ENCODE assay signal across 15 mouse cellular contexts in the genomic region with DNA sequence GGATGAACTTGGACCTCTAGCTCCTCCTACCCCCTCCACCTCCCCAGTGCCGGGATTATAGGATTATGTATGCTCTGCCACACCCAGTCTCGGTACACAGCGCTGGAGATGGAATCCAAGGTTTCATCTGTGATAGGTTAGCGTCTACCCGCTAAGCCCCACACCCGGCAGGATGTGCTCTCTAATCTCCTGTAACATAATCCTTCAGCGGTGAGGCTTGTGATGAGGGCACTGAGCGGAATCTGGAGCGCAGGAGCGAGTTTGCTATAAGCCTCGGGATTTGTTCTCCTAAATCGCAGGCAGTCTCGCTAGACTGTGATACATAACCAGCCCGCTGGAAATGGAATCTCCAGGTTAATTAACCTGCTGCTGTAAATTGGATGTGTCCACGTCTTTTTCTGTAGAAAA. TPM values are rescaled to one million over a fixed set of nuclear protein-coding genes. Genes with fewer than 3 reads are reported as not detected.
DNase-seq lines count a peak whose midpoint lies in the region; ATAC-seq and TF ChIP-seq lines count a peak whose summit lies in the region.
"Had no signal": no experiment of that assay in that cellular context is flagged by ENCODE, and none has a peak within 500 bp of the region (broad histone marks: within the 10 kb centered on the region; RNA-seq: fewer than 3 reads in every experiment).

No protein-coding gene starts in this region.

- no peak overlapping the region for H3K9ac ChIP-seq in heart, embryonic 12.5 days
- no peak overlapping the region for H3K9ac ChIP-seq in embryonic facial prominence, embryonic 14.5 days (ENCODE audit: low read depth, low read length)
- H3K9ac ChIP-seq in midbrain, embryonic 16.5 days (ENCODE audit: low read depth, low read length): peak overlapping the region; percentile 45; the same call in 1 of the 2 replicates
- H3K9ac ChIP-seq: kidney, embryonic 15.5 days; neural tube, embryonic 13.5 days had no signal

- no peak overlapping the region for H3K27ac ChIP-seq in heart, embryonic 12.5 days (ENCODE audit: poor library complexity, severe bottlenecking)
- H3K27ac ChIP-seq in embryonic facial prominence, embryonic 14.5 days (replicated peaks; ENCODE audit: low read depth, low read length): no peak overlapping the region
- H3K27ac ChIP-seq in midbrain, embryonic 16.5 days (ENCODE audit: low read length): peak overlapping the region; percentile 56; the same call in 1 of the 2 replicates
- H3K27ac ChIP-seq: hindbrain, embryonic 13.5 days; kidney, embryonic 15.5 days; neural tube, embryonic 13.5 days had no signal

- no peaks in the 10 kb centered on the region for H3K36me3 ChIP-seq in heart, embryonic 12.5 days
- H3K36me3 ChIP-seq in embryonic facial prominence, embryonic 14.5 days (ENCODE audit: control insufficient read depth, insufficient read depth, low read length): no peaks in the 10 kb centered on the region
- no peaks in the 10 kb centered on the region for H3K36me3 ChIP-seq in midbrain, embryonic 16.5 days (ENCODE audit: control insufficient read depth, insufficient read depth, low read length)
- H3K36me3 ChIP-seq: G1E; hindbrain, embryonic 13.5 days; kidney, embryonic 15.5 days; neural tube, embryonic 13.5 days had no signal

- H3K9me3 ChIP-seq in heart, embryonic 12.5 days (replicated peaks): no peaks in the 10 kb centered on the region
- H3K9me3 ChIP-seq in embryonic facial prominence, embryonic 14.5 days (ENCODE audit: control insufficient read depth, low read length): no peaks in the 10 kb centered on the region
- H3K9me3 ChIP-seq in midbrain, embryonic 16.5 days (replicated peaks; ENCODE audit: control insufficient read depth, low read length, poor library complexity, severe bottlenecking): no peaks in the 10 kb centered on the region
- H3K9me3 ChIP-seq: hindbrain, embryonic 13.5 days; kidney, embryonic 15.5 days; neural tube, embryonic 13.5 days had no signal

- peaks cover 19% of the 10 kb centered on the region; the same call in 1 of the 2 replicates for H3K27me3 ChIP-seq in heart, embryonic 12.5 days (replicated peaks)
- H3K27me3 ChIP-seq in embryonic facial prominence, embryonic 14.5 days (replicated peaks; ENCODE audit: control insufficient read depth, insufficient read depth, low read length): 0 out of 2 replicates have a peak, but pooled peaks cover 5% of the 10 kb centered on the region
- H3K27me3 ChIP-seq in midbrain, embryonic 16.5 days (ENCODE audit: control insufficient read depth, insufficient read depth, low read depth, low read length): no peaks in the 10 kb centered on the region
- H3K27me3 ChIP-seq: neural tube, embryonic 13.5 days had no signal

- TF ChIP-seq CTCF in brain, embryonic 14.5 days (IDR thresholded peaks at IDR 0.05; ENCODE audit: borderline replicate concordance, extremely low read depth, insufficient read depth, insufficient read length): no peak

- H3K4me3 ChIP-seq in heart, embryonic 12.5 days: no peak overlapping the region
- H3K4me3 ChIP-seq in embryonic facial prominence, embryonic 14.5 days (ENCODE audit: low read depth, low read length): no peak overlapping the region
- no peak overlapping the region for H3K4me3 ChIP-seq in midbrain, embryonic 16.5 days (ENCODE audit: low read depth, low read length)
- H3K4me3 ChIP-seq: hindbrain, embryonic 13.5 days; kidney, embryonic 15.5 days; neural tube, embryonic 13.5 days had no signal

- 13% methylated on average over 15 of the region's 15 CpGs for WGBS in heart, embryonic 12.5 days
- 12% methylated on average over 15 of the region's 15 CpGs for WGBS in embryonic facial prominence, embryonic 14.5 days
- 6% methylated on average over 15 of the region's 15 CpGs for WGBS in midbrain, embryonic 16.5 days

- H3K4me1 ChIP-seq in heart, embryonic 12.5 days (replicated peaks): peaks cover 13% of the 10 kb centered on the region
- H3K4me1 ChIP-seq in embryonic facial prominence, embryonic 14.5 days (ENCODE audit: control insufficient read depth, insufficient read depth, low read length): no peaks in the 10 kb centered on the region
- H3K4me1 ChIP-seq in midbrain, embryonic 16.5 days (ENCODE audit: control insufficient read depth, insufficient read depth, low read length): peaks cover 5% of the 10 kb centered on the region; the same call in 1 of the 2 replicates

- ATAC-seq in heart, embryonic 12.5 days (ENCODE audit: insufficient number of reproducible peaks, low FRiP score): no peak
- peak; percentile 66 for ATAC-seq in embryonic facial prominence, embryonic 14.5 days (ENCODE audit: low read depth)
- ATAC-seq in midbrain, embryonic 16.5 days: no peak
- ATAC-seq in monocyte, adult 5-6 weeks (replicated peaks; ENCODE audit: insufficient number of reproducible peaks, low FRiP score, low TSS enrichment, poor library complexity, severe bottlenecking): no peak

- DNase-seq in heart, adult 9 months (ENCODE audit: low spot score in 2 of 2): no peak
- DNase-seq in brain, embryonic 14.5 days (ENCODE audit: low read depth): peak; percentile 59
- DNase-seq in embryonic facial prominence, embryonic 14.5 days (ENCODE audit: low spot score): peak; percentile 85
- DNase-seq in frontal cortex, postnatal 14 days (ENCODE audit: low spot score in 2 of 2): no peak
- DNase-seq: adrenal gland, postnatal 10 days; lung, postnatal 10 days; right cerebral cortex, adult 18-20 months had no signal

- peak overlapping the region; percentile 17; the same call in 1 of the 2 replicates for H3K4me2 ChIP-seq in heart, embryonic 12.5 days
- H3K4me2 ChIP-seq in embryonic facial prominence, embryonic 14.5 days (ENCODE audit: low read depth, low read length): no peak overlapping the region
- peak overlapping the region; percentile 34 for H3K4me2 ChIP-seq in midbrain, embryonic 16.5 days (ENCODE audit: low read length)
- H3K4me2 ChIP-seq: hindbrain, embryonic 13.5 days; kidney, embryonic 15.5 days; liver, embryonic 11.5 days; neural tube, embryonic 13.5 days had no signal

- TF ChIP-seq POLR2A in brain, embryonic 14.5 days (IDR thresholded peaks at IDR 0.05; ENCODE audit: borderline replicate concordance, extremely low read depth, insufficient read depth, insufficient read length, poor library complexity, severe bottlenecking): no peak

RNA-seq across cellular contexts. Expression of a gene that starts 4.2 kb away (rescaled TPM):
- polyA plus RNA-seq in heart, embryonic 12.5 days (2016; fragmentation: Nextera tagmentation; extraction: Ambion mirVana): 72.6 and 78.6 TPM in 2 replicates
- 87.9 and 92.7 TPM in 2 replicates for polyA plus RNA-seq in brain, embryonic 14.5 days (2012; rRNA removed)
- polyA plus RNA-seq in embryonic facial prominence, embryonic 14.5 days (2014; fragmentation: Nextera tagmentation; extraction: Ambion mirVana): 30.5 and 32.6 TPM in 2 replicates
- polyA plus RNA-seq in midbrain, embryonic 16.5 days (2015; fragmentation: Nextera tagmentation; extraction: Ambion mirVana): 95.4 and 103 TPM in 2 replicates
- 61.5 to 65.7 TPM (median 63.1 TPM) in 3 replicates for total RNA-seq in monocyte, adult 5-6 weeks (2017)

RNA-seq across cellular contexts. Expression of a gene that starts 25.7 kb away (rescaled TPM):
- 316 and 318 TPM in 2 replicates for polyA plus RNA-seq in heart, embryonic 12.5 days (2016; fragmentation: Nextera tagmentation; extraction: Ambion mirVana)
- 152 and 167 TPM in 2 replicates for polyA plus RNA-seq in brain, embryonic 14.5 days (2012; rRNA removed)
- polyA plus RNA-seq in embryonic facial prominence, embryonic 14.5 days (2014; fragmentation: Nextera tagmentation; extraction: Ambion mirVana): 332 and 343 TPM in 2 replicates
- 201 and 208 TPM in 2 replicates for polyA plus RNA-seq in midbrain, embryonic 16.5 days (2015; fragmentation: Nextera tagmentation; extraction: Ambion mirVana)
- total RNA-seq in monocyte, adult 5-6 weeks (2017): 51.8 to 63.8 TPM (median 53.8 TPM) in 3 replicates

RNA-seq across cellular contexts. Expression of a gene that starts 37.5 kb away (rescaled TPM):
- polyA plus RNA-seq in heart, embryonic 12.5 days (2016; fragmentation: Nextera tagmentation; extraction: Ambion mirVana): 9.3 and 10.9 TPM in 2 replicates
- 1.9 and 3.2 TPM in 2 replicates for polyA plus RNA-seq in brain, embryonic 14.5 days (2012; rRNA removed)
- polyA plus RNA-seq in embryonic facial prominence, embryonic 14.5 days (2014; fragmentation: Nextera tagmentation; extraction: Ambion mirVana): 6.3 and 10.1 TPM in 2 replicates
- polyA plus RNA-seq in midbrain, embryonic 16.5 days (2015; fragmentation: Nextera tagmentation; extraction: Ambion mirVana): 4.4 and 4.8 TPM in 2 replicates
- total RNA-seq in monocyte, adult 5-6 weeks (2017): not detected in 3 replicates
- total RNA-seq: G1E had no signal
- polyA plus RNA-seq: G1E had no signal

Comparison
In these comparisons a context has a peak if more than half of its experiments do, and no peak if none do; other contexts are left out.
1. DNase-seq: peak in brain, embryonic 14.5 days (single experiment) and embryonic facial prominence, embryonic 14.5 days (single experiment); none in heart, adult 9 months (0 of 2) and frontal cortex, postnatal 14 days (0 of 2).